Mouse (Mus musculus) lung, postnatal 10 days (tissue): ENCODE measurements around the gene Hectd4.
A peak's percentile ranks its signal among the peaks of the same experiment; 100 is the strongest.

Source experiments
- DNase-seq: peaks from one replicate; pipeline ENCODE4 v3.0.0; 2021

Hectd4 gene

GRCm38 (mm10) chr5:121366449-121367225 is 146.6 kb downstream of the Hectd4 start:
- DNase-seq, result peak; percentile 46

GRCm38 (mm10) chr5:121367255-121367654 is 147.2 kb downstream of the Hectd4 start:
- no peak for DNase-seq

GRCm38 (mm10) chr5:121371712-121372111 is 151.7 kb downstream of the Hectd4 start:
- no peak for DNase-seq

GRCm38 (mm10) chr5:121374790-121375189 is 154.8 kb downstream of the Hectd4 start:
- no peak for DNase-seq

GRCm38 (mm10) chr5:121376972-121377371 is 157.0 kb downstream of the Hectd4 start:
- DNase-seq, result peak; percentile 79

GRCm38 (mm10) chr5:121378678-121379256 is 158.7 kb downstream of the Hectd4 start:
- no peak for DNase-seq

- DNase-seq, result no peak
Observed at GRCm38 (mm10) chr5:121380692-121381091, 160.7 kb downstream of the Hectd4 start.

- no peak for DNase-seq
Observed at GRCm38 (mm10) chr5:121383857-121384756, 164.1 kb downstream of the Hectd4 start.

GRCm38 (mm10) chr5:121384757-121385460 is 164.9 kb downstream of the Hectd4 start:
- peak; percentile 71 for DNase-seq

GRCm38 (mm10) chr5:121385461-121386119 is 165.6 kb downstream of the Hectd4 start, which contains the start of gene Trafd1:
Gene Trafd1, minus strand, starts transcription at chr5:121385632.
- DNase-seq, result peak; percentile 98

- peak; percentile 54 for DNase-seq
Observed at GRCm38 (mm10) chr5:121386120-121386909, 166.3 kb downstream of the Hectd4 start.

- peak; percentile 74 for DNase-seq
Observed at GRCm38 (mm10) chr5:121387126-121387525, 167.1 kb downstream of the Hectd4 start.

GRCm38 (mm10) chr5:121389106-121389505 is 169.1 kb downstream of the Hectd4 start:
- DNase-seq, result no peak

GRCm38 (mm10) chr5:121389691-121390090 is 169.7 kb downstream of the Hectd4 start:
- no peak for DNase-seq

GRCm38 (mm10) chr5:121392667-121393380 is 172.8 kb downstream of the Hectd4 start:
- peak; percentile 73 for DNase-seq

GRCm38 (mm10) chr5:121393402-121393801 is 173.4 kb downstream of the Hectd4 start:
- DNase-seq, result no peak

GRCm38 (mm10) chr5:121395621-121396020 is 175.6 kb downstream of the Hectd4 start:
- DNase-seq, result no peak

- DNase-seq, result peak; percentile 98
Observed at GRCm38 (mm10) chr5:121397187-121398145, 177.4 kb downstream of the Hectd4 start, which contains the start of gene Naa25. Gene Naa25, plus strand, starts transcription at chr5:121397936.
